Mouse (Mus musculus): ENCODE measurements around the gene Bloc1s6. TPM values are rescaled to one million over a fixed set of nuclear protein-coding genes. Genes with fewer than 3 reads are reported as not detected.

The Bloc1s6 gene
- polyA plus RNA-seq, 1 experiment, result 29.0 TPM

GRCm38 (mm10) chr2:122762991-122763390, 24.7 kb downstream of the Bloc1s6 start:
- WGBS, result 17% methylated on average over 3 of the region's 3 CpGs
- DNase-seq (ENCODE audit: low read depth, low spot score), result no peak

GRCm38 (mm10) chr2:122764526-122764925, 26.2 kb downstream of the Bloc1s6 start:
- WGBS, result 30% methylated on average over 6 of the region's 6 CpGs
- no peak for DNase-seq (ENCODE audit: low read depth, low spot score)

DNA sequence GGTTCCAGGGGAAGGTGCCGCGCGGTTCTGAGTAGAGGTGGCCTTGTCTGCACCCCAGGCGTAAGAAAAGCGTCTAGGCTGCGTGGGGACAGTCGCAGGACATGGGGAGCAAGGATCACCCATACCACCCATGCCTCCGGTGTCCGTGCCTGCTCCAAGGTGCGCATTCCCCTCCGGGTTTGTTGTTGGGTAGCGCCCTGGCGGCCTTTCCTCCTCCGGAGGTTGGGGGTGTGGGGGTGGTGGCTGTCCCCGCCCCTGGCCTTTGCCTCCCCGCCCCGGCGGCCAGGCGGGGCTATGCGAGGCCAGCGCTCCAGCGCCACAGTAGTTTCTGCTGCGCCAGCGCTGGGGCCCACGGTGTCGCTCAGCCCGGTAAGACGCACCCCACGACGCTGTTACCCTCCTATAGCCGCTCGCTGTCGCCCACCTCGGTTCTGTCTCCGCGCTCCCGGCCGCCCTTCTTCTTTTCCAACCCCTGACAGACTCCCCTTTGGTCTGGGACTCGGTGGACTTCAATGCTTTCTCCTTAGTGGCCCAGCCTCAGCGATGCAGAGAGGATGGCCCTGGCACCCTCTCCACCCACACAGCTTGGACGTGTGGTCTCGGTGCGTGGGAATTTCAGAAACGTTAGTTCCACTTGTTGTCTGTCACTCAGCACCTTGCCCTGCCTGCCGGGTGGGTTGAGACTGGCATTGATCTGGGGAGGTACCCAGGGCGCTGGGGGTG, 26.9 kb downstream of the Bloc1s6 start, which contains the start of gene Sqor:
Sqor (plus strand) TSS at position 167 of the 723 bp plus-strand sequence.
- under 1% methylated on average over 46 of the region's 46 CpGs for WGBS
- no peak for DNase-seq (ENCODE audit: low read depth, low spot score)

DNA sequence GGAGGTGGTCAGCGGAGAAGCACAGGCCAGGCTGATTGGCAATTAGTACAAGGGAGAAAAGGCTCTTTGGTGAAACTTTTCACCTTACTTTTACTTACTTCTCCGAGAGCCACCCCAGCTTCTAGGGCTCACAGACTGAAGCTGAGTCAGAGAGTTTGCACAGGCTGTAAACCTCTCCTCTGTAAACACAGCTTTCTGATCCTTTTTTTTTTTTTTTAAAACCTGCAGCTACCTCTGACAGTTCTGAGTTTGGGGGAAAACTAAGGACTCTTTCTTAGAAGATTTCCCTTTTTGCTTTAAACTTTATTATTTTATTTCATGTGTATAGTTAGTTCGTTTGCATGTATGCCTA, 27.5 kb downstream of the Bloc1s6 start:
- 7% methylated on average over 3 of the region's 3 CpGs for WGBS
- no peak for DNase-seq (ENCODE audit: low read depth, low spot score)

DNA sequence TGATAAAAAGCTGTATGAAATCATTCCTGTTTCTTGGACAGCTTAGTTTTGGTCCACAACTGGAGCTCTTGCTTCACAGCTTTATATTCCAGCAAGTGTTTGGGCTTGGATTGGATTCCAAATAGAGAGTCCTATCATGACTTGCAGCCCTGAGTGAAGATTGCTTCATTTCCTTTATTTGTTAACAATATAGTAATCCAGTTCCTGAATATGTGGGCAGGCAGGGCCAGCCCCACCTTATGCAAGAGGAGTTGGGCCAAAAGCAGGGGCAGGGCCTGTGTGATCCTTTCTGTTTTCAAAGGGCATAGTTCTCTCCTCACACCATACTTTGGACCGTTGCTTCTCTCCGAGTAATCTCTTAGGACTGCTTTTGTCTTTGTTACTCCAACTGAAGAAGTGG, 32.7 kb downstream of the Bloc1s6 start:
- 23% methylated on average over 2 of the region's 2 CpGs for WGBS
- no peak for DNase-seq (ENCODE audit: low read depth, low spot score)

DNA sequence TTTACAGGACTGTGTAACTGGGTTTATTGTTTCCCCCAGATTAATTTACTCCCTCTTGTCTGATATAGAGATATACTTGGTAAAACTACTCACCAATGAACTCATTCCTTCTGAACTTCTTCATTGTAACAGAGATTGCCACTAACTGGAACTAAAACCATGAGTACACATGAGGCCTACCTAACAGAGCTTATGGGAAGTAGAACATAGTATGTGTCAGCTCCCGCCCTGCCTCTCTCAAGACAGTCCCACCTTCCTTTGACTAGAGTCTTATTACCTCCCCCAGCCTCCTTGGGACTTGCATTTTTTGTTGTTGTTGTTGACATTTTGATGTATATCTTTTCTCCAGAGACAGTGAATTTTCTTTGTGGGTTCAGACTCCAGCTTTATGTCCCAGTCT, 34.6 kb downstream of the Bloc1s6 start:
- WGBS, result 90% methylated on average over 1 of the region's 1 CpGs
- no peak for DNase-seq (ENCODE audit: low read depth, low spot score)

- whole genome bisulfite sequencing, result 43% methylated on average over 1 of the region's 1 CpGs
- DNase-seq (ENCODE audit: low read depth, low spot score), result no peak
These were observed 37.2 kb downstream of the Bloc1s6 start for GRCm38 (mm10) chr2:122775491-122775890.

GRCm38 (mm10) chr2:122776823-122777222, 38.5 kb downstream of the Bloc1s6 start:
- 66% methylated on average over 2 of the region's 2 CpGs for WGBS
- no peak for DNase-seq (ENCODE audit: low read depth, low spot score)

DNA sequence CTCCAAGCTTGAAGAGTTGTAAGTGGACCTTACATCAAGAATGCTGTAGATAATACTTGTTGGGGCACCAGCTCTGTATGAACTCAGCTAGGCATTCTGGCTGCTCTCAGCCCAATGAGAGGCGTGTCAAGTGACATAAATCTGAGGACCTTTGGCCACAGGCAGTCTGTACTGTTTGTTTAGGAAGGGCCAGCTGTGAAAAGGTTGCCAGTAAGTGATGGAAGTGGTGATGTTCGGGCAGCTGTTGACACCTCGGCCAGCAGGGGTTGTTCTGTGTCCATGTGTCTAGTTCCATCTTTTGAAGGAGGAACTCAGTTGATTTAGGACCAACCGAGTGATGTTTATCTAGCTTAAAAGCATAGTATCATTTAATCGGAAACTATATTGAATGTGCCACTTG, 41.7 kb downstream of the Bloc1s6 start:
- WGBS, result 14% methylated on average over 5 of the region's 5 CpGs
- DNase-seq (ENCODE audit: low read depth, low spot score), result no peak

- no peak for DNase-seq (ENCODE audit: low read depth, low spot score)
- 37% methylated on average over 3 of the region's 3 CpGs for WGBS
These were observed 42.1 kb downstream of the Bloc1s6 start for GRCm38 (mm10) chr2:122780447-122780846.

DNA sequence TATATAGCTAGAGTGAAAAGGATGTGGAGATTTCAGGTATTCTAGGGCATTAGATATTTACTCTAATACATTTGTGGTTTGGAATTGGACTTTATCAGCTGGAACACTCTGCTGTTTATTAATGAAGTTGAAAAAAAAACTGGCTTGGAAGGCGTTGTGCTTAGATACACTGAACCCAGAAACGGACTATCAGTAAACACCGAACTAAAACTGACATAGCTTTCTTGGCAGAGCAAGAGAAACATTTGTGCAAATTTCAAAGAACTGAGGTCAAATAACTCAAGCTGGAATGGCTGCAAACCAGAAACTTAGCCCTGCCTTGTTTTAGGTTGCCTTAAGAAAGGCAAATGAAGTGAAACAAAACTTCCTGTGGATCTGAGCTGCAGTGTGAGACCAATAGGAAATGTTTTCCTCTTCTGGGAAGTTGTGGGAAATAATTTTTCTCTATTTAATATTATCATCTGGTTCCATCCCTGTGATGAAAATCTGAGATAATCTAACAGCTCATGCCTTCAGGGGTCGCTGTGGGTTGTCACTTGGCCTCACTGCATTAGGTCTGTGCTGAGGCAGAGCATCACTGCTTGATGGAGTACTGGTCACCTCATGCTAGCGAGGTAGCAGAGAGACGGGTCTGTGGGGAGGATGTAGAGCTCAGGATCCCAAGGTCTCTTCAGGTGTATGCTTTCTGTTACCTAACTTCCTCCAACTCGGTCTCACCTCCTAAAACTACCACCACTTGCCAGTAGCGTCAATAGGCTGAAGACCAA, 43.5 kb downstream of the Bloc1s6 start:
- DNase-seq (ENCODE audit: low read depth, low spot score), result no peak
- 80% methylated on average over 8 of the region's 8 CpGs for WGBS

DNA sequence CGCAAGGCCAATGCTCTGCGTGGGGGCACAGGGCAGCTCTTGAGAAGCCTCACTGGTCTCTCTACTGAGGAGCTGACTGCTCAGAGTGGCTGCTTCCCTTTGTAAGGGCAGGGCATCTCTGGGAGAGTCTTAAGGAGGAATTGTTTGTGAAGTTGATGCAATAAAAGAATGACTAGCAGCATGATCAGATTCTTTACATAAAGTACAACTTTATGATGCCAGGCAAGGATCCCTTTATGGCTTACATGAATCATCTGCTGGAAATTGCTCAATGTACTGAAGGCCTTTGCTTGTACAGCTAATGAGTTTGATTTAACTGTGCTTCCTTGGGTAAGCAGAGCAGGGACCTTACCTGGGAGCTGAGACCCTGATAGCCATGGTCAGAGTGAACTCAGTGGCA, 45.4 kb downstream of the Bloc1s6 start:
- WGBS, result 25% methylated on average over 2 of the region's 2 CpGs
- no peak for DNase-seq (ENCODE audit: low read depth, low spot score)

- WGBS, result 86% methylated on average over 3 of the region's 3 CpGs
- DNase-seq (ENCODE audit: low read depth, low spot score), result no peak
These were observed 46.4 kb downstream of the Bloc1s6 start for GRCm38 (mm10) chr2:122784701-122785100.

DNA sequence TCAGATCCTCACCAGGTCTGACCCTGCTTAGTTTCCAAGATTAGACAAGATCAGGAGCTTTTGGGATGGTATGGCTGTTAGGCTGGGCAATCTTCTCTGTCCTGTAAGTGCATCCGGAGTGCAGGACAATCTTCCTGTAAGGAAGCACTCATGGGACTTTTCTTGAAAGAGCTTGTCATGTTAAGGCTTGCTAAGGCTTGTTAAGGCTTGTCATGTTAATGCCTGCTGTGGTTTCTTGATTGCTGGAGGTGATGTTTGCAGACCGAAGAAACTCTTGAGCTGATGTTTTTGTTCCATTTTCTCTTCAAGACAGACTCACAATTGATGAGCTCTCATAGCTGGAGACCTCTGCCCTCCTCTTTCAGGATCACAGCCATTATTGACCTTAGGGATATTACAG, 47.9 kb downstream of the Bloc1s6 start:
- WGBS, result 93% methylated on average over 2 of the region's 2 CpGs
- DNase-seq (ENCODE audit: low read depth, low spot score), result no peak

- 13% methylated on average over 7 of the region's 7 CpGs for WGBS
- no peak for DNase-seq (ENCODE audit: low read depth, low spot score)
These were observed 51.0 kb downstream of the Bloc1s6 start for GRCm38 (mm10) chr2:122789311-122789710.

DNA sequence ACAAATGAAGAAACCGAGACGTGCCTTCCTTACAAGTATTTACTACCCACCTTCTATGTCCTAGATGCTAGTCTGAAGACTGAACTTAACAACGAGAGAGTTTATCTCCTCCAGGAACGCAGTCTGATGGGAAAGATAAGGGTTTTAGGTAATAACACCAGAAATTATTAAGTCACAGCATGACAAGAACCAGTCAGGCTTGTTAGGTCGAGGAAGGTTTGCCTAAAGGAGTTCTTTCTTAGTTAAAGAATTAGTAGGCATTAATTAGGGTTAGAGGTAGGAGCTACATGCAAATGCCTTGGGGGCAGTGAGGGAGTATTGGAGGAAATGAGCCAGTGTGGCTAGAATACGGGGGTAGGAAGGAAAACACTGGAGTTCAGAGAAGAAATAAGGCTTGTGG, 51.4 kb downstream of the Bloc1s6 start:
- 31% methylated on average over 6 of the region's 6 CpGs for WGBS
- no peak for DNase-seq (ENCODE audit: low read depth, low spot score)

Other genes with a start within 250 kb of the Bloc1s6 start
- gene Gatm, start 127.2 kb upstream of the Bloc1s6 start, polyA plus RNA-seq (2012; rRNA removed), result 2.9 and 4.2 TPM in 2 replicates
- gene AA467197, start 101.5 kb upstream of the Bloc1s6 start, polyA plus RNA-seq (2012; rRNA removed), result 49.8 and 57.5 TPM in 2 replicates
- 9.5 and 16.6 TPM in 2 replicates for gene Slc30a4, start 35.8 kb upstream of the Bloc1s6 start, polyA plus RNA-seq (2012; rRNA removed)
- gene Sqor, start 26.7 kb downstream of the Bloc1s6 start, polyA plus RNA-seq (2012; rRNA removed), result 53.9 and 63.8 TPM in 2 replicates

Data from large intestine, adult 2 months (tissue).